Mouse (Mus musculus) kidney, adult 2 months (tissue): ENCODE measurements around the gene Mapkapk2. TPM values are rescaled to one million over a fixed set of nuclear protein-coding genes. Genes with fewer than 3 reads are reported as not detected.

Source experiments
- DNase-seq: peaks from one replicate; pipeline ENCODE4 v3.0.0; 2021
- H3K27ac ChIP-seq: fragments of 200-500 bp; 2 replicates; pipeline ENCODE4 v1.5.1; 2012; ENCODE audit warnings: low read depth, low read length, control low read depth, inconsistent platforms; ENCODE audit not compliant: insufficient read depth
- H3K27me3 ChIP-seq: fragments of 200-500 bp; replicated peaks from 2 replicates; pipeline ENCODE4 v1.6.1; 2012; ENCODE audit warnings: mild to moderate bottlenecking, moderate library complexity, low read length, inconsistent platforms; ENCODE audit not compliant: control insufficient read depth, insufficient read depth
- H3K36me3 ChIP-seq: fragments of 200-500 bp; 2 replicates; pipeline ENCODE4 v1.6.1; 2012; ENCODE audit warnings: mild to moderate bottlenecking, moderate library complexity, low read length, inconsistent platforms; ENCODE audit not compliant: control insufficient read depth, insufficient read depth
- H3K4me1 ChIP-seq: fragments of 200-500 bp; 2 replicates; pipeline ENCODE4 v1.6.1; 2011; ENCODE audit warnings: low read length; ENCODE audit not compliant: control insufficient read depth, insufficient read depth
- H3K4me3 ChIP-seq: fragments of 200-500 bp; 2 replicates; pipeline ENCODE4 v1.5.1; 2011; ENCODE audit warnings: mild to moderate bottlenecking, low read depth, low read length, control low read depth; ENCODE audit not compliant: insufficient read depth
- CTCF ChIP-seq: fragments of 200-500 bp; conservative IDR thresholded peaks from 2 replicates; pipeline ENCODE4 v1.5.1; 2011; ENCODE audit warnings: low read depth, mild to moderate bottlenecking, control low read depth, low read length, moderate library complexity, mixed read lengths; ENCODE audit not compliant: insufficient read depth, insufficient read length
- POLR2A ChIP-seq: fragments of 200-500 bp; IDR thresholded peaks from one replicate; pipeline ENCODE4 v1.6.1; 2011; ENCODE audit warnings: low read depth, low read length, control low read depth
- WGBS: fragments of 180-500 bp; shearing (Covaris S2); methylation state at CpG from one replicate; pipeline ENCODE4 v1.1.7; 2018; 5-methylcytosine and 5-hydroxymethylcytosine counted together
- polyA plus RNA-seq: library from polyadenylated mRNA; depleted of rRNA; stranded (reverse); fragments of >200 nt; gene quantifications from 2 replicates; pipeline ENCODE4 v1.2.3, GENCODE M21; 2012

The Mapkapk2 gene
- polyA plus RNA-seq, 1 experiment = 99.5 TPM

- Histone ChIP-seq H3K4me1 (no peaks in the 10 kb centered on the region), H3K27ac (no peak overlapping the region), H3K27me3 (no peaks in the 10 kb centered on the region), H3K36me3 (no peaks in the 10 kb centered on the region), H3K4me3 (no peak overlapping the region)
- TF ChIP-seq CTCF (no peak), POLR2A (no peak)
- 43% methylated on average over 9 of the region's 9 CpGs for WGBS
- no peak for DNase-seq
Observed at GRCm38 (mm10) chr1:131021438-131021837, 76.2 kb downstream of the Mapkapk2 start.

- Histone ChIP-seq H3K4me1 (no peaks in the 10 kb centered on the region), H3K27ac (no peak overlapping the region), H3K36me3 (no peaks in the 10 kb centered on the region), H3K4me3 (no peak overlapping the region), H3K27me3 (no peaks in the 10 kb centered on the region)
- no peak for DNase-seq
- 41% methylated on average over 12 of the region's 12 CpGs for WGBS
- TF ChIP-seq CTCF (no peak), POLR2A (no peak)
Observed at GRCm38 (mm10) chr1:131020425-131021310, 77.0 kb downstream of the Mapkapk2 start.

- WGBS = 64% methylated on average over 8 of the region's 8 CpGs
- Histone ChIP-seq H3K27ac (no peak within 1 kb of the TSS), H3K4me1 (no peaks in the 10 kb centered on the region), H3K27me3 (no peaks in the 10 kb centered on the region), H3K4me3 (no peak within 1 kb of the TSS), H3K36me3 (no peaks in the 10 kb centered on the region)
- no peak for DNase-seq
- TF ChIP-seq POLR2A (no peak), CTCF (no peak)
Observed at GRCm38 (mm10) chr1:131019492-131020098, 78.0 kb downstream of the Mapkapk2 start, which contains the start of gene Il10. Gene Il10 (plus strand): TSS chr1:131019845.

GRCm38 (mm10) chr1:131015879-131016278, 81.7 kb downstream of the Mapkapk2 start:
- DNase-seq = no peak
- Histone ChIP-seq H3K27ac (no peak overlapping the region), H3K27me3 (no peaks in the 10 kb centered on the region), H3K4me3 (no peak overlapping the region), H3K36me3 (no peaks in the 10 kb centered on the region), H3K4me1 (no peaks in the 10 kb centered on the region)
- WGBS = 95% methylated on average over 7 of the region's 7 CpGs
- no peak for TF ChIP-seq POLR2A
- TF ChIP-seq CTCF = no peak

GRCm38 (mm10) chr1:131015281-131015680, 82.3 kb downstream of the Mapkapk2 start:
- H3K27ac ChIP-seq = no peak overlapping the region
- 87% methylated on average over 6 of the region's 6 CpGs for WGBS
- DNase-seq = no peak
- H3K4me3 ChIP-seq = no peak overlapping the region
- no peak for TF ChIP-seq POLR2A
- no peak for TF ChIP-seq CTCF
- no peaks in the 10 kb centered on the region for H3K36me3 ChIP-seq
- H3K27me3 ChIP-seq = no peaks in the 10 kb centered on the region
- no peaks in the 10 kb centered on the region for H3K4me1 ChIP-seq

GRCm38 (mm10) chr1:131013926-131014325, 83.7 kb downstream of the Mapkapk2 start:
- 96% methylated on average over 5 of the region's 5 CpGs for whole genome bisulfite sequencing
- TF ChIP-seq CTCF (no peak), POLR2A (no peak)

GRCm38 (mm10) chr1:131012494-131012893, 85.1 kb downstream of the Mapkapk2 start:
- H3K27ac ChIP-seq = no peak overlapping the region
- no peaks in the 10 kb centered on the region for H3K27me3 ChIP-seq
- DNase-seq = no peak
- no peak overlapping the region for H3K4me3 ChIP-seq
- no peaks in the 10 kb centered on the region for H3K36me3 ChIP-seq
- TF ChIP-seq CTCF (no peak), POLR2A (no peak)
- WGBS = 86% methylated on average over 8 of the region's 8 CpGs
- H3K4me1 ChIP-seq = no peaks in the 10 kb centered on the region

More at GRCm38 (mm10) chr1:131013926-131014325, 83.7 kb downstream of the Mapkapk2 start:
- no peak overlapping the region for H3K27ac ChIP-seq
- H3K36me3 ChIP-seq = no peaks in the 10 kb centered on the region
- DNase-seq = no peak
- no peak overlapping the region for H3K4me3 ChIP-seq
- no peaks in the 10 kb centered on the region for H3K27me3 ChIP-seq
- H3K4me1 ChIP-seq = no peaks in the 10 kb centered on the region
